Mouse (Mus musculus) heart, embryonic 15.5 days (tissue): Measurements from ENCODE around the gene Meis1. TPM values are rescaled to one million over a fixed set of nuclear protein-coding genes. Genes with fewer than 3 reads are reported as not detected.
A peak's percentile ranks its signal among the peaks of the same experiment; 100 is the strongest.

Source experiments
- ATAC-seq: fragments of 200-750 bp; cut with Nextera tagmentation; replicated peaks from 2 replicates; pipeline ENCODE4 v1.8.0; 2017; ENCODE audit warnings: low read depth, moderate TSS enrichment; ENCODE audit not compliant: insufficient number of reproducible peaks, insufficient read depth, low FRiP score
- H3K27ac ChIP-seq: fragments of 300-500 bp; sonication (generic); 2 replicates; pipeline ENCODE4 v1.5.1; 2015; ENCODE audit warnings: mild to moderate bottlenecking, inconsistent platforms
- H3K27me3 ChIP-seq: fragments of 300-500 bp; sonication (generic); 2 replicates; pipeline ENCODE4 v1.6.1; 2015; ENCODE audit warnings: inconsistent platforms
- H3K36me3 ChIP-seq: fragments of 300-500 bp; sonication (generic); 2 replicates; pipeline ENCODE4 v1.6.1; 2015; ENCODE audit warnings: mild to moderate bottlenecking, inconsistent platforms
- H3K4me1 ChIP-seq: fragments of 300-500 bp; sonication (generic); replicated peaks from 2 replicates; pipeline ENCODE4 v1.6.1; 2015; ENCODE audit warnings: inconsistent platforms
- H3K4me2 ChIP-seq: fragments of 300-500 bp; sonication (generic); 2 replicates; pipeline ENCODE4 v1.6.1; 2015; ENCODE audit warnings: inconsistent platforms, mild to moderate bottlenecking, moderate library complexity
- H3K4me3 ChIP-seq: fragments of 300-500 bp; sonication (generic); 2 replicates; pipeline ENCODE4 v1.5.1; 2015; ENCODE audit warnings: mild to moderate bottlenecking, inconsistent platforms
- H3K9ac ChIP-seq: fragments of 300-500 bp; sonication (generic); 2 replicates; pipeline ENCODE4 v1.6.1; 2015; ENCODE audit warnings: mild to moderate bottlenecking, inconsistent platforms
- H3K9me3 ChIP-seq: fragments of 300-500 bp; sonication (generic); replicated peaks from 2 replicates; pipeline ENCODE4 v1.6.1; 2016; ENCODE audit warnings: inconsistent platforms
- WGBS: fragments of 180-500 bp; shearing (Covaris S2); methylation state at CpG from one replicate; pipeline ENCODE4 v1.1.7; 2015; ENCODE audit warnings: mixed read lengths; 5-methylcytosine and 5-hydroxymethylcytosine counted together
- polyA plus RNA-seq: library from polyadenylated mRNA; unstranded; fragments of >200 nt; fragmentation: Nextera tagmentation; extraction: Ambion mirVana; gene quantifications from 2 replicates; pipeline ENCODE4 v1.2.1, GENCODE M21; 2015

The Meis1 gene
- polyA plus RNA-seq, 1 experiment from 2014 or later: 51.8 TPM

- H3K36me3 ChIP-seq: no peaks in the 10 kb centered on the region
- no peaks in the 10 kb centered on the region for H3K27me3 ChIP-seq
- 12% methylated on average over 25 of the region's 25 CpGs for WGBS
- H3K9ac ChIP-seq: peak overlapping the region; percentile 96
- H3K4me2 ChIP-seq: peak overlapping the region; percentile 81
- peaks cover 27% of the 10 kb centered on the region for H3K4me1 ChIP-seq
- no peaks in the 10 kb centered on the region for H3K9me3 ChIP-seq
- peak overlapping the region; percentile 70 for H3K4me3 ChIP-seq
- peak overlapping the region; percentile 86 for H3K27ac ChIP-seq
- no peak for ATAC-seq
These were observed 5.4 kb downstream of the Meis1 start for GRCm38 (mm10) chr11:19013141-19014112.

GRCm38 (mm10) chr11:19012463-19013115, 6.2 kb downstream of the Meis1 start:
- Histone ChIP-seq H3K4me1 (peaks cover 33% of the 10 kb centered on the region), H3K36me3 (no peaks in the 10 kb centered on the region), H3K27ac (peak overlapping the region; percentile 86), H3K9ac (peak overlapping the region; percentile 96), H3K4me2 (peak overlapping the region; percentile 81), H3K9me3 (no peaks in the 10 kb centered on the region), H3K27me3 (no peaks in the 10 kb centered on the region), H3K4me3 (peak overlapping the region; percentile 70)
- 21% methylated on average over 2 of the region's 2 CpGs for WGBS
- no peak for ATAC-seq

- 23% methylated on average over 2 of the region's 2 CpGs for WGBS
- H3K9ac ChIP-seq: peak overlapping the region; percentile 96; the same call in 1 of the 2 replicates
These were observed 6.8 kb downstream of the Meis1 start for GRCm38 (mm10) chr11:19012001-19012400.

GRCm38 (mm10) chr11:19011108-19011805, 7.5 kb downstream of the Meis1 start:
- Histone ChIP-seq H3K27ac (peak overlapping the region; percentile 77), H3K27me3 (no peaks in the 10 kb centered on the region), H3K4me3 (peak overlapping the region; percentile 32; the same call in 1 of the 2 replicates), H3K9ac (peak overlapping the region; percentile 52), H3K36me3 (no peaks in the 10 kb centered on the region), H3K9me3 (no peaks in the 10 kb centered on the region), H3K4me1 (peaks cover 42% of the 10 kb centered on the region), H3K4me2 (peak overlapping the region; percentile 62)
- no peak for ATAC-seq
- 40% methylated on average over 9 of the region's 9 CpGs for WGBS

More at GRCm38 (mm10) chr11:19012001-19012400, 6.8 kb downstream of the Meis1 start:
- no peak for ATAC-seq
- peak overlapping the region; percentile 86 for H3K27ac ChIP-seq
- no peaks in the 10 kb centered on the region for H3K27me3 ChIP-seq
- H3K4me2 ChIP-seq: peak overlapping the region; percentile 81
- H3K36me3 ChIP-seq: no peaks in the 10 kb centered on the region
- no peaks in the 10 kb centered on the region for H3K9me3 ChIP-seq
- peak overlapping the region; percentile 70; the same call in 1 of the 2 replicates for H3K4me3 ChIP-seq
- peaks cover 39% of the 10 kb centered on the region for H3K4me1 ChIP-seq

- no peaks in the 10 kb centered on the region for H3K36me3 ChIP-seq
- peak overlapping the region; percentile 32 for H3K4me3 ChIP-seq
- peak overlapping the region; percentile 52 for H3K9ac ChIP-seq
- WGBS: 13% methylated on average over 14 of the region's 14 CpGs
- H3K9me3 ChIP-seq: no peaks in the 10 kb centered on the region
- H3K27ac ChIP-seq: peak overlapping the region; percentile 77
- no peaks in the 10 kb centered on the region for H3K27me3 ChIP-seq
- peaks cover 46% of the 10 kb centered on the region for H3K4me1 ChIP-seq
- H3K4me2 ChIP-seq: peak overlapping the region; percentile 62
- no peak for ATAC-seq
These were observed 8.4 kb downstream of the Meis1 start for GRCm38 (mm10) chr11:19010396-19010811.

- WGBS: 27% methylated on average over 17 of the region's 17 CpGs
These were observed 9.0 kb downstream of the Meis1 start for GRCm38 (mm10) chr11:19009536-19010395.

GRCm38 (mm10) chr11:19008610-19009384, 10.0 kb downstream of the Meis1 start:
- peaks cover 46% of the 10 kb centered on the region for H3K4me1 ChIP-seq
- 31% methylated on average over 13 of the region's 13 CpGs for WGBS
- ATAC-seq: no peak
- peak overlapping the region; percentile 62 for H3K4me2 ChIP-seq
- H3K36me3 ChIP-seq: no peaks in the 10 kb centered on the region; the same call in 1 of the 2 replicates
- peak overlapping the region; percentile 28; the same call in 1 of the 2 replicates for H3K9ac ChIP-seq
- no peaks in the 10 kb centered on the region for H3K9me3 ChIP-seq
- H3K27ac ChIP-seq: peak overlapping the region; percentile 77
- peak overlapping the region; percentile 27 for H3K4me3 ChIP-seq
- H3K27me3 ChIP-seq: no peaks in the 10 kb centered on the region

More at GRCm38 (mm10) chr11:19009536-19010395, 9.0 kb downstream of the Meis1 start:
- peak overlapping the region; percentile 62 for H3K4me2 ChIP-seq
- H3K27me3 ChIP-seq: no peaks in the 10 kb centered on the region
- H3K27ac ChIP-seq: peak overlapping the region; percentile 77
- no peak for ATAC-seq
- no peaks in the 10 kb centered on the region for H3K9me3 ChIP-seq
- H3K4me1 ChIP-seq: peaks cover 46% of the 10 kb centered on the region
- no peaks in the 10 kb centered on the region for H3K36me3 ChIP-seq
- H3K4me3 ChIP-seq: peak overlapping the region; percentile 32
- peak overlapping the region; percentile 52 for H3K9ac ChIP-seq

GRCm38 (mm10) chr11:19007541-19008424, 11.0 kb downstream of the Meis1 start:
- H3K27me3 ChIP-seq: no peaks in the 10 kb centered on the region
- ATAC-seq: peak; percentile 45
- H3K4me2 ChIP-seq: peak overlapping the region; percentile 62
- H3K4me3 ChIP-seq: peak overlapping the region; percentile 34
- no peaks in the 10 kb centered on the region for H3K9me3 ChIP-seq
- WGBS: 22% methylated on average over 45 of the region's 45 CpGs
- peak overlapping the region; percentile 77 for H3K27ac ChIP-seq
- peaks cover 49% of the 10 kb centered on the region for H3K4me1 ChIP-seq
- peak overlapping the region; percentile 51 for H3K9ac ChIP-seq
- no peaks in the 10 kb centered on the region; the same call in 1 of the 2 replicates for H3K36me3 ChIP-seq

- Histone ChIP-seq H3K9ac (peak overlapping the region; percentile 51; the same call in 1 of the 2 replicates), H3K27ac (peak overlapping the region; percentile 77), H3K4me3 (peak overlapping the region; percentile 34), H3K4me1 (peaks cover 45% of the 10 kb centered on the region), H3K4me2 (peak overlapping the region; percentile 62), H3K27me3 (no peaks in the 10 kb centered on the region), H3K9me3 (no peaks in the 10 kb centered on the region), H3K36me3 (no peaks in the 10 kb centered on the region; the same call in 1 of the 2 replicates)
- ATAC-seq: no peak
- WGBS: 37% methylated on average over 5 of the region's 5 CpGs
These were observed 11.7 kb downstream of the Meis1 start for GRCm38 (mm10) chr11:19007068-19007467.
